Mouse (Mus musculus): ENCODE results near the gene Hnf1a.

DNA sequence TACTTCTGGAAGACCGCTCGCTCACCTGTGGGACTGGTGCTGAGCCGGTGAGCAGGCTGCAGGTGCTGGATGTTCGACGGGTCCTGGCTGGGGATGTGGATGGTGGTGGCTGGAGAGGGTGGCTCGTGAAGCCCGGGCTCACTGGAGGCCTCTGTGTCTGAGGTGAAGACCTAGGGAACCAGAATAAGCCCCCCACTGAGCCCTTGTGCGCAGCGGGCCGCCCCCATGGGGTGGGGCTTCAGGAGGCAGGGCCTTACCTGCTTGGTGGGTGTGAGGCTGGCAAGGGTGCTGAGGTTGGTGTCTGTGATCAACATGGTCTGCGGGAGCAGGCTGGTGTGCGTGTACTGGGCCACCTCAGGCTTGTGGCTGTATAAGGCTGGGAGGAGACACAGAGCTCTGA is 20.2 kb downstream of the Hnf1a start:
- TF ChIP-seq CTCF (IDR thresholded peaks at IDR 0.05; ENCODE audit: control insufficient read depth, insufficient read depth, insufficient read length) (no peak), CEBPB (IDR thresholded peaks at IDR 0.05; ENCODE audit: low read depth) (no peak), MAX (IDR thresholded peaks at IDR 0.05) (no peak)

Data from C2C12 (cell line).